Mouse (Mus musculus): ENCODE measurements around the gene Mov10l1. TPM values are rescaled to one million over a fixed set of nuclear protein-coding genes. Genes with fewer than 3 reads are reported as not detected.

The Mov10l1 gene
- polyA plus RNA-seq, 1 experiment from 2014 or later, result not detected

GRCm38 (mm10) chr15:89097450-89097849, 114.7 kb downstream of the Mov10l1 start:
- ATAC-seq (ENCODE audit: insufficient read depth, low FRiP score), result no peak
- WGBS, result 91% methylated on average over 5 of the region's 5 CpGs
- H3K27ac ChIP-seq (ENCODE audit: low read length), result no peak overlapping the region

GRCm38 (mm10) chr15:89098616-89099015, 115.9 kb downstream of the Mov10l1 start:
- H3K9ac ChIP-seq (ENCODE audit: low read length), result no peak overlapping the region
- 91% methylated on average over 7 of the region's 7 CpGs for WGBS
- no peak overlapping the region for H3K4me3 ChIP-seq (replicated peaks; ENCODE audit: low read length)
- H3K9me3 ChIP-seq (replicated peaks; ENCODE audit: control insufficient read depth, low read length), result no peaks in the 10 kb centered on the region
- H3K36me3 ChIP-seq (ENCODE audit: control insufficient read depth, insufficient read depth, low read length), result peaks cover 46% of the 10 kb centered on the region
- H3K27ac ChIP-seq (ENCODE audit: low read length), result no peak overlapping the region
- no peaks in the 10 kb centered on the region for H3K4me1 ChIP-seq (ENCODE audit: control insufficient read depth, insufficient read depth, low read length)
- H3K4me2 ChIP-seq (ENCODE audit: low read depth, low read length), result no peak overlapping the region
- no peaks in the 10 kb centered on the region for H3K27me3 ChIP-seq (ENCODE audit: control insufficient read depth, insufficient read depth, low read length)
- no peak for ATAC-seq (ENCODE audit: insufficient read depth, low FRiP score)

More at GRCm38 (mm10) chr15:89097450-89097849, 114.7 kb downstream of the Mov10l1 start:
- no peak overlapping the region for H3K4me3 ChIP-seq (replicated peaks; ENCODE audit: low read length)
- peaks cover 54% of the 10 kb centered on the region for H3K36me3 ChIP-seq (ENCODE audit: control insufficient read depth, insufficient read depth, low read length)
- H3K27me3 ChIP-seq (ENCODE audit: control insufficient read depth, insufficient read depth, low read length), result no peaks in the 10 kb centered on the region
- no peak overlapping the region for H3K9ac ChIP-seq (ENCODE audit: low read length)
- H3K4me2 ChIP-seq (ENCODE audit: low read depth, low read length), result no peak overlapping the region
- no peaks in the 10 kb centered on the region for H3K4me1 ChIP-seq (ENCODE audit: control insufficient read depth, insufficient read depth, low read length)
- H3K9me3 ChIP-seq (replicated peaks; ENCODE audit: control insufficient read depth, low read length), result no peaks in the 10 kb centered on the region

GRCm38 (mm10) chr15:89100823-89101222, 118.1 kb downstream of the Mov10l1 start:
- no peaks in the 10 kb centered on the region for H3K9me3 ChIP-seq (replicated peaks; ENCODE audit: control insufficient read depth, low read length)
- H3K9ac ChIP-seq (ENCODE audit: low read length), result no peak overlapping the region
- ATAC-seq (ENCODE audit: insufficient read depth, low FRiP score), result no peak
- 82% methylated on average over 12 of the region's 12 CpGs for WGBS
- H3K27ac ChIP-seq (ENCODE audit: low read length), result no peak overlapping the region
- no peak overlapping the region for H3K4me3 ChIP-seq (replicated peaks; ENCODE audit: low read length)
- H3K36me3 ChIP-seq (ENCODE audit: control insufficient read depth, insufficient read depth, low read length), result peaks cover 27% of the 10 kb centered on the region
- H3K4me1 ChIP-seq (ENCODE audit: control insufficient read depth, insufficient read depth, low read length), result no peaks in the 10 kb centered on the region
- no peak overlapping the region for H3K4me2 ChIP-seq (ENCODE audit: low read depth, low read length)
- H3K27me3 ChIP-seq (ENCODE audit: control insufficient read depth, insufficient read depth, low read length), result no peaks in the 10 kb centered on the region

- Histone ChIP-seq H3K9me3 (replicated peaks; ENCODE audit: control insufficient read depth, low read length) (no peaks in the 10 kb centered on the region), H3K9ac (ENCODE audit: low read length) (no peak overlapping the region), H3K36me3 (ENCODE audit: control insufficient read depth, insufficient read depth, low read length) (peaks cover 21% of the 10 kb centered on the region), H3K4me1 (ENCODE audit: control insufficient read depth, insufficient read depth, low read length) (no peaks in the 10 kb centered on the region), H3K27me3 (ENCODE audit: control insufficient read depth, insufficient read depth, low read length) (no peaks in the 10 kb centered on the region), H3K27ac (ENCODE audit: low read length) (no peak overlapping the region), H3K4me3 (replicated peaks; ENCODE audit: low read length) (no peak overlapping the region), H3K4me2 (ENCODE audit: low read depth, low read length) (no peak overlapping the region)
- ATAC-seq (ENCODE audit: insufficient read depth, low FRiP score), result no peak
- 78% methylated on average over 5 of the region's 5 CpGs for WGBS
Observed at GRCm38 (mm10) chr15:89102646-89103045, 119.9 kb downstream of the Mov10l1 start.

GRCm38 (mm10) chr15:89103921-89104320, 121.2 kb downstream of the Mov10l1 start:
- Histone ChIP-seq H3K36me3 (ENCODE audit: control insufficient read depth, insufficient read depth, low read length) (peaks cover 21% of the 10 kb centered on the region), H3K4me3 (replicated peaks; ENCODE audit: low read length) (no peak overlapping the region), H3K27ac (ENCODE audit: low read length) (no peak overlapping the region), H3K9ac (ENCODE audit: low read length) (no peak overlapping the region), H3K4me1 (ENCODE audit: control insufficient read depth, insufficient read depth, low read length) (no peaks in the 10 kb centered on the region), H3K9me3 (replicated peaks; ENCODE audit: control insufficient read depth, low read length) (no peaks in the 10 kb centered on the region), H3K4me2 (ENCODE audit: low read depth, low read length) (no peak overlapping the region), H3K27me3 (ENCODE audit: control insufficient read depth, insufficient read depth, low read length) (no peaks in the 10 kb centered on the region)
- WGBS, result 86% methylated on average over 10 of the region's 10 CpGs
- no peak for ATAC-seq (ENCODE audit: insufficient read depth, low FRiP score)

GRCm38 (mm10) chr15:89104425-89104824, 121.7 kb downstream of the Mov10l1 start:
- H3K9ac ChIP-seq (ENCODE audit: low read length), result no peak overlapping the region
- no peaks in the 10 kb centered on the region for H3K27me3 ChIP-seq (ENCODE audit: control insufficient read depth, insufficient read depth, low read length)
- no peak overlapping the region for H3K4me3 ChIP-seq (replicated peaks; ENCODE audit: low read length)
- ATAC-seq (ENCODE audit: insufficient read depth, low FRiP score), result no peak
- H3K27ac ChIP-seq (ENCODE audit: low read length), result no peak overlapping the region
- no peaks in the 10 kb centered on the region for H3K4me1 ChIP-seq (ENCODE audit: control insufficient read depth, insufficient read depth, low read length)
- no peak overlapping the region for H3K4me2 ChIP-seq (ENCODE audit: low read depth, low read length)
- no peaks in the 10 kb centered on the region for H3K9me3 ChIP-seq (replicated peaks; ENCODE audit: control insufficient read depth, low read length)
- peaks cover 18% of the 10 kb centered on the region for H3K36me3 ChIP-seq (ENCODE audit: control insufficient read depth, insufficient read depth, low read length)
- WGBS, result 92% methylated on average over 8 of the region's 8 CpGs

Other genes starting within 250 kb of the Mov10l1 start
- 18.6 and 20.3 TPM in 2 replicates for gene Brd1, start 248.7 kb upstream of the Mov10l1 start, polyA plus RNA-seq (2015; fragmentation: Nextera tagmentation; extraction: Ambion mirVana)
- gene Zbed4, start 231.2 kb upstream of the Mov10l1 start, polyA plus RNA-seq (2015; fragmentation: Nextera tagmentation; extraction: Ambion mirVana), result 14.1 and 15.3 TPM in 2 replicates
- 13.1 and 14.0 TPM in 2 replicates for gene Alg12, start 163.6 kb upstream of the Mov10l1 start, polyA plus RNA-seq (2015; fragmentation: Nextera tagmentation; extraction: Ambion mirVana)
- 105 and 128 TPM in 2 replicates for gene Creld2, start 163.3 kb upstream of the Mov10l1 start, polyA plus RNA-seq (2015; fragmentation: Nextera tagmentation; extraction: Ambion mirVana)
- gene Pim3, start 120.7 kb upstream of the Mov10l1 start, polyA plus RNA-seq (2015; fragmentation: Nextera tagmentation; extraction: Ambion mirVana), result 58.3 and 59.0 TPM in 2 replicates
- not detected in 2 replicates for gene Ttll8, start 28.5 kb upstream of the Mov10l1 start, polyA plus RNA-seq (2015; fragmentation: Nextera tagmentation; extraction: Ambion mirVana)
- not detected in 2 replicates for gene Mlc1, start 3.9 kb upstream of the Mov10l1 start, polyA plus RNA-seq (2015; fragmentation: Nextera tagmentation; extraction: Ambion mirVana)
- gene Panx2, start 76.8 kb downstream of the Mov10l1 start, polyA plus RNA-seq (2015; fragmentation: Nextera tagmentation; extraction: Ambion mirVana), result 0.40 and 1.2 TPM in 2 replicates
- 59.9 and 70.2 TPM in 2 replicates for gene Trabd, start 92.2 kb downstream of the Mov10l1 start, polyA plus RNA-seq (2015; fragmentation: Nextera tagmentation; extraction: Ambion mirVana)
- gene Selenoo, start 106.2 kb downstream of the Mov10l1 start, polyA plus RNA-seq (2015; fragmentation: Nextera tagmentation; extraction: Ambion mirVana), result 13.4 and 15.0 TPM in 2 replicates
- gene Tubgcp6, start 140.2 kb downstream of the Mov10l1 start, polyA plus RNA-seq (2015; fragmentation: Nextera tagmentation; extraction: Ambion mirVana), result 13.2 and 13.5 TPM in 2 replicates
- gene Hdac10, start 145.8 kb downstream of the Mov10l1 start, polyA plus RNA-seq (2015; fragmentation: Nextera tagmentation; extraction: Ambion mirVana), result 23.7 and 26.0 TPM in 2 replicates
- gene Mapk12, start 157.8 kb downstream of the Mov10l1 start, polyA plus RNA-seq (2015; fragmentation: Nextera tagmentation; extraction: Ambion mirVana), result 3.6 and 6.0 TPM in 2 replicates
- gene Mapk11, start 166.7 kb downstream of the Mov10l1 start, polyA plus RNA-seq (2015; fragmentation: Nextera tagmentation; extraction: Ambion mirVana), result 5.1 and 6.0 TPM in 2 replicates
- gene Plxnb2, start 197.9 kb downstream of the Mov10l1 start, polyA plus RNA-seq (2015; fragmentation: Nextera tagmentation; extraction: Ambion mirVana), result 153 and 178 TPM in 2 replicates
- gene Dennd6b, start 213.6 kb downstream of the Mov10l1 start, polyA plus RNA-seq (2015; fragmentation: Nextera tagmentation; extraction: Ambion mirVana), result 13.4 and 15.0 TPM in 2 replicates
- gene Ppp6r2, start 228.6 kb downstream of the Mov10l1 start, polyA plus RNA-seq (2015; fragmentation: Nextera tagmentation; extraction: Ambion mirVana), result 20.2 and 24.4 TPM in 2 replicates